Mouse (Mus musculus): ENCODE results near the gene Pdzk1. TPM values are rescaled to one million over a fixed set of nuclear protein-coding genes. Genes with fewer than 3 reads are reported as not detected.

Gene Pdzk1
- polyA plus RNA-seq, 1 experiment, result 0.03 TPM

- 93% methylated on average over 3 of the region's 3 CpGs for WGBS
- H3K4me1 ChIP-seq (ENCODE audit: control insufficient read depth, insufficient read depth, low read length), result no peaks in the 10 kb centered on the region
- TF ChIP-seq CTCF (IDR thresholded peaks at IDR 0.05; ENCODE audit: borderline replicate concordance, insufficient read depth, low read depth, low read length), result no peak
- no peak for TF ChIP-seq POLR2A (IDR thresholded peaks at IDR 0.05; ENCODE audit: borderline replicate concordance, insufficient read depth, low read length)
- H3K27me3 ChIP-seq (ENCODE audit: control insufficient read depth, insufficient read depth, low read length), result no peaks in the 10 kb centered on the region
- no peak for DNase-seq
- no peak overlapping the region for H3K27ac ChIP-seq (ENCODE audit: insufficient read depth, low read length)
- no peak overlapping the region for H3K4me3 ChIP-seq (replicated peaks; ENCODE audit: insufficient read depth, low read depth, low read length)
Measured at GRCm38 (mm10) chr3:96811232-96811631, 17.9 kb upstream of the Pdzk1 start.

- TF ChIP-seq POLR2A (IDR thresholded peaks at IDR 0.05; ENCODE audit: borderline replicate concordance, insufficient read depth, low read length) (no peak), CTCF (IDR thresholded peaks at IDR 0.05; ENCODE audit: borderline replicate concordance, insufficient read depth, low read depth, low read length) (peak; percentile 47; the same call in 1 of the 2 replicates)
- Histone ChIP-seq H3K4me3 (replicated peaks; ENCODE audit: insufficient read depth, low read depth, low read length) (peak overlapping the region; percentile 43), H3K27ac (ENCODE audit: insufficient read depth, low read length) (no peak overlapping the region), H3K4me1 (ENCODE audit: control insufficient read depth, insufficient read depth, low read length) (no peaks in the 10 kb centered on the region), H3K27me3 (ENCODE audit: control insufficient read depth, insufficient read depth, low read length) (no peaks in the 10 kb centered on the region)
- DNase-seq, result peak; percentile 66 to 77
- WGBS, result 42% methylated on average over 20 of the region's 20 CpGs
Measured at GRCm38 (mm10) chr3:96812395-96813091, 16.5 kb upstream of the Pdzk1 start.

GRCm38 (mm10) chr3:96813106-96813505, 16.0 kb upstream of the Pdzk1 start:
- H3K27ac ChIP-seq (ENCODE audit: insufficient read depth, low read length), result no peak overlapping the region
- no peaks in the 10 kb centered on the region for H3K27me3 ChIP-seq (ENCODE audit: control insufficient read depth, insufficient read depth, low read length)
- 12% methylated on average over 9 of the region's 9 CpGs for WGBS
- peak in 1 of 2 experiments; percentile 20 for DNase-seq
- TF ChIP-seq POLR2A (IDR thresholded peaks at IDR 0.05; ENCODE audit: borderline replicate concordance, insufficient read depth, low read length) (no peak), CTCF (IDR thresholded peaks at IDR 0.05; ENCODE audit: borderline replicate concordance, insufficient read depth, low read depth, low read length) (peak; percentile 19; the same call in 1 of the 2 replicates)
- H3K4me1 ChIP-seq (ENCODE audit: control insufficient read depth, insufficient read depth, low read length), result no peaks in the 10 kb centered on the region
- H3K4me3 ChIP-seq (replicated peaks; ENCODE audit: insufficient read depth, low read depth, low read length), result no peak overlapping the region

- Histone ChIP-seq H3K27me3 (ENCODE audit: control insufficient read depth, insufficient read depth, low read length) (no peaks in the 10 kb centered on the region), H3K4me1 (ENCODE audit: control insufficient read depth, insufficient read depth, low read length) (no peaks in the 10 kb centered on the region), H3K4me3 (replicated peaks; ENCODE audit: insufficient read depth, low read depth, low read length) (no peak overlapping the region), H3K27ac (ENCODE audit: insufficient read depth, low read length) (no peak overlapping the region)
- DNase-seq, result no peak
- TF ChIP-seq CTCF (IDR thresholded peaks at IDR 0.05; ENCODE audit: borderline replicate concordance, insufficient read depth, low read depth, low read length) (no peak), POLR2A (IDR thresholded peaks at IDR 0.05; ENCODE audit: borderline replicate concordance, insufficient read depth, low read length) (no peak)
- 54% methylated on average over 7 of the region's 7 CpGs for WGBS
Measured at GRCm38 (mm10) chr3:96813591-96814244, 15.4 kb upstream of the Pdzk1 start.

- no peaks in the 10 kb centered on the region for H3K4me1 ChIP-seq (ENCODE audit: control insufficient read depth, insufficient read depth, low read length)
- H3K27me3 ChIP-seq (ENCODE audit: control insufficient read depth, insufficient read depth, low read length), result no peaks in the 10 kb centered on the region
- H3K27ac ChIP-seq (ENCODE audit: insufficient read depth, low read length), result no peak overlapping the region
- no peak overlapping the region for H3K4me3 ChIP-seq (replicated peaks; ENCODE audit: insufficient read depth, low read depth, low read length)
- 69% methylated on average over 6 of the region's 6 CpGs for WGBS
- TF ChIP-seq POLR2A (IDR thresholded peaks at IDR 0.05; ENCODE audit: borderline replicate concordance, insufficient read depth, low read length) (no peak), CTCF (IDR thresholded peaks at IDR 0.05; ENCODE audit: borderline replicate concordance, insufficient read depth, low read depth, low read length) (no peak)
- DNase-seq, result no peak
Measured at GRCm38 (mm10) chr3:96814342-96814741, 14.7 kb upstream of the Pdzk1 start.

GRCm38 (mm10) chr3:96820116-96820915, 8.8 kb upstream of the Pdzk1 start:
- no peaks in the 10 kb centered on the region for H3K4me1 ChIP-seq (ENCODE audit: control insufficient read depth, insufficient read depth, low read length)
- 75% methylated on average over 6 of the region's 6 CpGs for WGBS
- TF ChIP-seq POLR2A (IDR thresholded peaks at IDR 0.05; ENCODE audit: borderline replicate concordance, insufficient read depth, low read length) (no peak), CTCF (IDR thresholded peaks at IDR 0.05; ENCODE audit: borderline replicate concordance, insufficient read depth, low read depth, low read length) (no peak)

GRCm38 (mm10) chr3:96821581-96821980, 7.5 kb upstream of the Pdzk1 start:
- TF ChIP-seq POLR2A (IDR thresholded peaks at IDR 0.05; ENCODE audit: borderline replicate concordance, insufficient read depth, low read length) (no peak), CTCF (IDR thresholded peaks at IDR 0.05; ENCODE audit: borderline replicate concordance, insufficient read depth, low read depth, low read length) (no peak)
- no peaks in the 10 kb centered on the region for H3K27me3 ChIP-seq (ENCODE audit: control insufficient read depth, insufficient read depth, low read length)
- H3K27ac ChIP-seq (ENCODE audit: insufficient read depth, low read length), result no peak overlapping the region
- 82% methylated on average over 4 of the region's 4 CpGs for WGBS
- DNase-seq, result no peak
- H3K4me1 ChIP-seq (ENCODE audit: control insufficient read depth, insufficient read depth, low read length), result no peaks in the 10 kb centered on the region
- H3K4me3 ChIP-seq (replicated peaks; ENCODE audit: insufficient read depth, low read depth, low read length), result no peak overlapping the region

More at GRCm38 (mm10) chr3:96820116-96820915, 8.8 kb upstream of the Pdzk1 start:
- no peak for DNase-seq
- no peak overlapping the region for H3K4me3 ChIP-seq (replicated peaks; ENCODE audit: insufficient read depth, low read depth, low read length)
- H3K27me3 ChIP-seq (ENCODE audit: control insufficient read depth, insufficient read depth, low read length), result no peaks in the 10 kb centered on the region
- H3K27ac ChIP-seq (ENCODE audit: insufficient read depth, low read length), result no peak overlapping the region

All from cerebellum, adult 2 months (tissue).